Mouse (Mus musculus) limb, embryonic 11.5 days (tissue): ENCODE measurements around the gene Fanci. TPM values are rescaled to one million over a fixed set of nuclear protein-coding genes. Genes with fewer than 3 reads are reported as not detected.

Experiments
- ATAC-seq: fragments of 200-750 bp; cut with Nextera tagmentation; 2 replicates; pipeline ENCODE4 v1.8.0; 2017; ENCODE audit warnings: low read depth; ENCODE audit not compliant: insufficient number of reproducible peaks, low FRiP score, low TSS enrichment
- DNase-seq: peaks from one replicate; pipeline ENCODE4 v3.0.0-alpha.2; 2015; ENCODE audit warnings: low spot score
- H3K27ac ChIP-seq: fragments of 300-500 bp; sonication (generic); replicated peaks from 2 replicates; pipeline ENCODE4 v1.5.1; 2014; ENCODE audit warnings: low read depth, mild to moderate bottlenecking, low read length
- H3K27me3 ChIP-seq: fragments of 300-500 bp; sonication (generic); 2 replicates; pipeline ENCODE4 v1.6.1; 2014; ENCODE audit warnings: mild to moderate bottlenecking, low read length, mixed read lengths; ENCODE audit not compliant: control insufficient read depth, insufficient read depth
- H3K36me3 ChIP-seq: fragments of 300-500 bp; sonication (generic); 2 replicates; pipeline ENCODE4 v1.6.1; 2014; ENCODE audit warnings: mild to moderate bottlenecking, low read length, moderate library complexity, mixed read lengths; ENCODE audit not compliant: control insufficient read depth, insufficient read depth
- H3K4me1 ChIP-seq: fragments of 300-500 bp; sonication (generic); 2 replicates; pipeline ENCODE4 v1.6.1; 2014; ENCODE audit warnings: low read length, mixed read lengths; ENCODE audit not compliant: control insufficient read depth, insufficient read depth
- H3K4me2 ChIP-seq: fragments of 300-500 bp; sonication (generic); 2 replicates; pipeline ENCODE4 v1.6.1; 2014; ENCODE audit warnings: low read depth, mild to moderate bottlenecking, moderate library complexity; ENCODE audit not compliant: severe bottlenecking
- H3K4me3 ChIP-seq: fragments of 300-500 bp; sonication (generic); 2 replicates; pipeline ENCODE4 v1.5.1; 2014; ENCODE audit warnings: low read depth, low read length
- H3K9ac ChIP-seq: fragments of 300-500 bp; sonication (generic); 2 replicates; pipeline ENCODE4 v1.6.1; 2014; ENCODE audit warnings: mild to moderate bottlenecking, low read length
- H3K9me3 ChIP-seq: fragments of 300-500 bp; sonication (generic); 2 replicates; pipeline ENCODE4 v1.6.1; 2016; ENCODE audit warnings: low read length; ENCODE audit not compliant: control insufficient read depth
- WGBS: fragments of 180-500 bp; shearing (Covaris S2); extraction: QIAGEN DNeasy Blood & Tissue Kit; methylation state at CpG from one replicate; pipeline ENCODE4 v1.1.7; 2014; 5-methylcytosine and 5-hydroxymethylcytosine counted together
- polyA plus RNA-seq: library from polyadenylated mRNA; unstranded; fragments of >200 nt; fragmentation: Nextera tagmentation; extraction: Ambion mirVana; gene quantifications from 2 replicates; pipeline ENCODE4 v1.2.1, GENCODE M21; 2014

The Fanci gene
- polyA plus RNA-seq, 1 experiment from 2014 or later = 17.7 TPM

GRCm38 (mm10) chr7:79376516-79377275 lies 15.0 kb upstream of the Fanci start:
- H3K4me1 ChIP-seq = no peaks in the 10 kb centered on the region
- WGBS = 91% methylated on average over 10 of the region's 10 CpGs
- H3K27ac ChIP-seq = no peak overlapping the region
- no peak overlapping the region for H3K4me2 ChIP-seq
- H3K9ac ChIP-seq = no peak overlapping the region
- no peaks in the 10 kb centered on the region for H3K27me3 ChIP-seq
- no peak for DNase-seq
- no peaks in the 10 kb centered on the region for H3K36me3 ChIP-seq
- no peaks in the 10 kb centered on the region for H3K9me3 ChIP-seq
- ATAC-seq = no peak
- H3K4me3 ChIP-seq = no peak overlapping the region

GRCm38 (mm10) chr7:79386422-79387133 lies 5.2 kb upstream of the Fanci start, which contains the start of gene Rlbp1:
Gene Rlbp1 (minus strand): TSS chr7:79387048.
- WGBS = 72% methylated on average over 16 of the region's 16 CpGs
- no peak for ATAC-seq

GRCm38 (mm10) chr7:79387140-79387539 lies 4.6 kb upstream of the Fanci start:
- DNase-seq (no peak), ATAC-seq (no peak)
- Histone ChIP-seq H3K4me1 (no peaks in the 10 kb centered on the region), H3K9me3 (no peaks in the 10 kb centered on the region), H3K9ac (no peak overlapping the region), H3K27me3 (no peaks in the 10 kb centered on the region), H3K36me3 (no peaks in the 10 kb centered on the region), H3K4me2 (no peak overlapping the region), H3K4me3 (no peak overlapping the region), H3K27ac (no peak overlapping the region)
- 84% methylated on average over 8 of the region's 8 CpGs for WGBS

More at GRCm38 (mm10) chr7:79386422-79387133, 5.2 kb upstream of the Fanci start, which contains the start of gene Rlbp1:
- Histone ChIP-seq H3K4me2 (no peak within 1 kb of the TSS), H3K27me3 (no peaks in the 10 kb centered on the region), H3K9ac (no peak within 1 kb of the TSS), H3K27ac (no peak within 1 kb of the TSS), H3K4me1 (no peaks in the 10 kb centered on the region), H3K36me3 (no peaks in the 10 kb centered on the region), H3K9me3 (no peaks in the 10 kb centered on the region), H3K4me3 (no peak within 1 kb of the TSS)
- no peak for DNase-seq

GRCm38 (mm10) chr7:79387991-79388390 lies 3.7 kb upstream of the Fanci start:
- ATAC-seq (no peak), DNase-seq (no peak)
- no peaks in the 10 kb centered on the region for H3K9me3 ChIP-seq
- H3K27ac ChIP-seq = no peak overlapping the region
- WGBS = 45% methylated on average over 7 of the region's 7 CpGs
- no peaks in the 10 kb centered on the region for H3K27me3 ChIP-seq
- no peaks in the 10 kb centered on the region for H3K36me3 ChIP-seq
- no peak overlapping the region for H3K4me2 ChIP-seq
- H3K4me1 ChIP-seq = no peaks in the 10 kb centered on the region; the same call in 1 of the 2 replicates
- no peak overlapping the region for H3K4me3 ChIP-seq
- H3K9ac ChIP-seq = no peak overlapping the region

- WGBS = 75% methylated on average over 7 of the region's 7 CpGs
- no peaks in the 10 kb centered on the region; the same call in 1 of the 2 replicates for H3K4me1 ChIP-seq
- DNase-seq (peak; percentile 55), ATAC-seq (no peak)
- H3K4me2 ChIP-seq = no peak overlapping the region
- no peak overlapping the region for H3K4me3 ChIP-seq
- H3K27ac ChIP-seq = 0 out of 2 replicates have a peak overlapping the region, but pooled peaks have one; percentile 56
- H3K36me3 ChIP-seq = no peaks in the 10 kb centered on the region
- H3K9me3 ChIP-seq = no peaks in the 10 kb centered on the region
- H3K27me3 ChIP-seq = no peaks in the 10 kb centered on the region
- H3K9ac ChIP-seq = no peak overlapping the region
Measured at GRCm38 (mm10) chr7:79388671-79389206, 3.0 kb upstream of the Fanci start.

- Histone ChIP-seq H3K4me3 (no peak overlapping the region), H3K27ac (no peak overlapping the region), H3K36me3 (no peaks in the 10 kb centered on the region), H3K4me1 (no peaks in the 10 kb centered on the region; the same call in 1 of the 2 replicates), H3K9me3 (no peaks in the 10 kb centered on the region), H3K9ac (no peak overlapping the region), H3K4me2 (no peak overlapping the region), H3K27me3 (no peaks in the 10 kb centered on the region)
- no peak for DNase-seq
- 63% methylated on average over 5 of the region's 5 CpGs for WGBS
- ATAC-seq = no peak
Measured at GRCm38 (mm10) chr7:79390141-79390708, 1.5 kb upstream of the Fanci start.

GRCm38 (mm10) chr7:79391471-79391870 lies 258 bp upstream of the Fanci start:
- ATAC-seq = no peak
- DNase-seq = no peak
- no peaks in the 10 kb centered on the region; the same call in 1 of the 2 replicates for H3K4me1 ChIP-seq
- WGBS = 3% methylated on average over 3 of the region's 3 CpGs
- peak overlapping the region; percentile 64 for H3K4me3 ChIP-seq
- H3K9me3 ChIP-seq = no peaks in the 10 kb centered on the region
- H3K27me3 ChIP-seq = no peaks in the 10 kb centered on the region
- H3K27ac ChIP-seq = peak overlapping the region; percentile 60
- no peaks in the 10 kb centered on the region for H3K36me3 ChIP-seq
- peak overlapping the region; percentile 77 for H3K9ac ChIP-seq
- peak overlapping the region; percentile 92 for H3K4me2 ChIP-seq

- ATAC-seq (no peak), DNase-seq (no peak)
- 60% methylated on average over 9 of the region's 9 CpGs for WGBS
- Histone ChIP-seq H3K9ac (no peak overlapping the region), H3K4me2 (peak overlapping the region; percentile 92), H3K27me3 (no peaks in the 10 kb centered on the region), H3K4me1 (no peaks in the 10 kb centered on the region; the same call in 1 of the 2 replicates), H3K27ac (no peak overlapping the region; the same call in 1 of the 2 replicates), H3K36me3 (no peaks in the 10 kb centered on the region), H3K4me3 (peak overlapping the region; percentile 64), H3K9me3 (no peaks in the 10 kb centered on the region)
Measured at GRCm38 (mm10) chr7:79392860-79393513, 1.3 kb downstream of the Fanci start.
